Mouse (Mus musculus) MN1 (cell line): Measurements from ENCODE around the gene Xpo6.

Experiments used
- DNase-seq: peaks from one replicate; pipeline ENCODE4 v3.0.0-alpha.2; 2016; ENCODE audit warnings: low spot score

Xpo6 gene

DNA sequence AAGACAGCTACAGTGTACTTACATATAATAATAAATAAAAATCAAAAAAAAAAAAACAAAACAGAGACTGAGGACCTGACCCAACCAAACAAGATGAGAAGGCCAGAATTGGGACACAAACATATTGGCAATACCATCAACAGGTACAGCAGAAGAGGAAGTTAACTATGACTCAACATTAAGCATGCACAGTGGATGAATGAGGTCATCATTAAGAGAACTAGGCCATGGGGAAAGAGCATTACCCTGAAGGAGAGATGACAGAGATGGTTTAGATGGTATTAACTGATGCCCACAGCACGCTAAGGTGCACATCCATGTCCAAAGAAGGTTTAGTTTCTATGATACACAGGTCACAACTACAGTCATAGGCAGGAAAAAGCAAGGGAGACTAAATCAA, 6.1 kb downstream of the Xpo6 start:
- DNase-seq: no peak

- DNase-seq: no peak
These were observed 8.8 kb downstream of the Xpo6 start for GRCm38 (mm10) chr7:126191471-126191870.

DNA sequence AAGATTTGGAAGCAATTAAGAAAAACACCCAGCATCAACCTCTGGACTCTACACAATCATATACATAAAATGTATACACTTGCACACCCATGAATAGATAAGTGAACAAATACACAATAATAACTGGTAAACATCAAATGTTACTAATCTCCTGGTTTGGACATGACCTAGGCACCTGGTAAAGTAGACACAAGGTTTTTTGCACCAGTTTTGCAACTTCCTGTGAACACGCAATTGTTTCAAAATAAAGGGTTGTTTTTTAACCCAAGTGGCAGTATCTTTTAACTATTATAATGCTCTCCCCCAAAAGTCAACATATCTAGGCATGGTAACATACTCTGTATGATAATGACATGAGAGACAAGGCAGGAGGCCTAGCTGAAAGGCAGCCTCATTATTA, 10.8 kb downstream of the Xpo6 start:
- no peak for DNase-seq

DNA sequence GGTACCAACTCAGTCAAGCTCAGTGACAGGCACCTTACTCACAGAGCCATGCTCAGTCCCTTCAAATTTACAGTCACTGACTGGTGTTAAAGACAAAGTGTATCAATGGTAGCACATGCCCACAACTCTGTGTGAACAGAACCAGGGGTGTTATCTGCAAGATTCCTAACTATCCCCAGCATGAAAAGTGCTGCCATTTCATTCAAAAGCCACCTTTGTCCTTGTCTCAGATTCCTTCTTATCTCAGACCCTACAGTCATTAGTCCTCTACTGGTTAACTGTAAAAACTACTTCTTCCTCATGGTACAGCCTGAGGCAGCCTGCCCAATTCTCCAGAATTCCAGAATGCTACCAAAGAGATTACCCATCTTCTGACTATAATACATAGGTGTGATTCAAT, 14.3 kb downstream of the Xpo6 start:
- no peak for DNase-seq

DNA sequence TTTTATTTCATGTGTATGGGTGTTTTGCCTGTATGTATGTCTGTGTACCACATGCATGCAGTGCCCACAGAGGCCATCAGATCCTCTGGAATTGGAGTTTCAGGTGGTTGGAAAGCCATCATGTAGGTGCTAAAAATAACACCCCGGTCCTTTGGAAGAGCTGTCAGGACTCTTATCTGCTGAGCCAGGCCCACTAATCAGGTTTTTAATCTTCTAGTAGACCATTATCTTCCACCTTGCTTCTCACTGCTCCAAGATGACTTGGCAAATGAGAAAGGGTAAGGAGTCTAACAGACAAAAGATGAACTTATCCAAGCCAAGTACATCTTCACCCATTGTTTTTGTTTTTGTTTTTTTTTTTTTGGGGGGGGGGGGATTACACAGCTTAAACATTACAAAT, 16.7 kb downstream of the Xpo6 start:
- no peak for DNase-seq

DNA sequence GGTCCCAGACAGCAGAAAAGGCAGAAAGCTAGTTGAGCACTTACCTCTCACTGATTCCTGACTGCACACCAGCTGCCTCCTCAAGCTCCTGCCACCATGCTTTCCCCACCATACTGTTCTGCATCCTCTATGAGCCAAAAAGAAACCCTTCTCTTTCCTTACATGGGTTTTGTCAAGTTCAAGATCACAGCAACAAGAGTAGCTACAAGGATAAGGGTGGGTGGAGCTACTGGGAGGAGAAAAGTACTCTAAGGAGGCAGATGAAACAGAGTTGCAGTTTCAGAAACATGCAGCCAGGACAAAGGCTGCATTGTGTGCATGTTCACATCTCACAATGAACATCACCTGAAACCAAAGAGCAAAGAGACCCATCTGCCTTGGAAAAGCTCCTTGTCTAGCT, 18.8 kb downstream of the Xpo6 start:
- DNase-seq: no peak

- DNase-seq: no peak
These were observed 19.3 kb downstream of the Xpo6 start for GRCm38 (mm10) chr7:126180956-126181355.

DNA sequence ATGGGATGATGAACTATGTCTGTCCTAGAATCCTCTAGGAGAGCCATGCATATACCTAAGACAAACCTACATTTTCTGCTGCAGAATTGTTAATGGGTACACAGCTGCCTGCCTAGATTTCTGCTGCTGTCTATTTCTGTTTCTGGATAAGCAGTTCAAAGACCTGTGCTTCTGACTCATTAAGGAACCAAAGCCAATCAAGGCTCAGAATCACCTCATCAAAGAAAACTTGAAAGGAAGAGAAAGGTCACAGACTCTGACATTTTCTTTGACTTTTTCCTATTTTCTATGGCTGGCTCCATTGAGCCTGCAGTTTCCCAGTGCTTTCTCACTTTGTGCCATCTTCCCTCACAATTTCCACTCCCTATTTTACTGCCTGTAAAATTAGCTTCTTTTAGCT, 21.5 kb downstream of the Xpo6 start:
- no peak for DNase-seq

DNA sequence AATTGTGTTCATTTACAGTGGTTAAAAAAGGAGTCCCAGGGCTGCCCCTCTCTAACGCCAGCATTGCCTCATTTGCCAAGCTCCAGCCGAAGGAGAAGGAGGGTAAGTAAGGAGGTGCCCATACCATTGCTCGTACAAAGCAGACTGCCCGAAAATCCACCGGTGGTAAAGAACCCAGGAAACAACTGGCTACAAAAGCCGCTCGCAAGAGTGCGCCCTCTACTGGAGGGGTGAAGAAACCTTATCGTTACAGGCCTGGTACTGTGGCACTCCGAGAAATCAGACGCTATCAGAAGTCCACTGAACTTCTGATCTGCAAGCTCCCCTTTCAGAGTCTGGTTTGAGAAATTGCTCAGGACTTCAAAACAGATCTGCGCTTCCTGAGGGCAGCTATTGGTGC, 24.3 kb downstream of the Xpo6 start:
- DNase-seq: no peak

DNA sequence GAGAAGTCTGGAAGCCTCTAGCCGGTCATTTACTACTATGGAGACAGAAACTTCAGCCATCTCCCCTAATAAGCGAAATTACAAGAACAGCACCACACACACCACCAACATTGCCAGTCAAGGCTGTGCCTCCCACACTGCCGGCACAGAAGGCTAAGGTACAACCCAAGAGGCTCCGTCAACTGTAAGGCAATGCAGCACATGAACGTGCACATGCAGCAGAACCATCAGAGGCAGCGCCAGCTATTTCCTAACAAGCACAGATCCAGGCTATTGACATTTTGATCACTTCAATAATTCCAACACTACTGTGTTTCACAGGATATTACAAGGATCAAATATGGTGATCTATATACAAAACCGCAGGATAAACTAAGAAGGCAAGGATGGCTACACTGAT, 24.8 kb downstream of the Xpo6 start:
- DNase-seq: no peak

- no peak for DNase-seq
These were observed 25.4 kb downstream of the Xpo6 start for GRCm38 (mm10) chr7:126174863-126175262.

GRCm38 (mm10) chr7:126172001-126172400, 28.3 kb downstream of the Xpo6 start:
- DNase-seq: no peak

DNA sequence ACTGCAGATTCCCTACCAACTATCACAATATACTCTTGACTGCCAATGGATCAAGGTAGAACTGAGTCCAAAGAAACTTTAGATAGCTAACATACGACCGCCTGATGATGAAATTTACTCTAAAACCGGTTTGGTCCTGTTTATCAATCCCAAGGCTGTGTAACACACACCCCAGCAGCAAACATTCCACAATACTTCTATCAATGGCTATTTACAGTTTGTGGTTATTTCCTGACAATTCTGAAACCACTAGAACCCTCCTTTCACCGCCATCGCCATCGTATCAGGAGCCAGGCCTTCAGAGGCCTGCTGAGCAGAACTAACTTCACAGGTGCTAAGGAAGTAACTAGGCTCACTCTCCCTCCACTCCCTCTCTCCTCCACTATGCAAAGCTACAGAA, 31.7 kb downstream of the Xpo6 start:
- no peak for DNase-seq

DNA sequence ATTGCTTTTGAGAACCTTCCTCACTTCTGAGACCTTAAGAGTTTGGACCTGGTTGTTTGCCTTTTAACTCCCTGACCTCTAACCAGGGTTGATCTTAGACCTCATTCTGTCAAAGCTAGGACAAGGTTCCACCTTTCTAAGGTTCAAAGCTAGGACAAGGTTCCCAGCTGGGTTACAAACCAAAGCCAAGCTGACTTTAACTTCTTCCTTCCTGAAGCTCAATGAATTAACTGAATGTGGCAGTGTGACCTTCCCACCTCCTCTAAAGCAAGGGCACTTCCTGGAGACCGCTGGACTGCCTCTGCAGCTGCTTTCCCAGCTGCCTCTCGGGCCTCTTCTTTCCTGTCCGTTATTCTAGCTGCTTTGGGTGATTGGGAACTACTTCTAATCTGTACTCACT, 32.9 kb downstream of the Xpo6 start:
- DNase-seq: no peak

GRCm38 (mm10) chr7:126166571-126166970, 33.7 kb downstream of the Xpo6 start:
- no peak for DNase-seq

- DNase-seq: no peak
These were observed 42.1 kb downstream of the Xpo6 start for GRCm38 (mm10) chr7:126158238-126158637.

- no peak for DNase-seq
These were observed 44.6 kb downstream of the Xpo6 start for GRCm38 (mm10) chr7:126155746-126156145.

DNA sequence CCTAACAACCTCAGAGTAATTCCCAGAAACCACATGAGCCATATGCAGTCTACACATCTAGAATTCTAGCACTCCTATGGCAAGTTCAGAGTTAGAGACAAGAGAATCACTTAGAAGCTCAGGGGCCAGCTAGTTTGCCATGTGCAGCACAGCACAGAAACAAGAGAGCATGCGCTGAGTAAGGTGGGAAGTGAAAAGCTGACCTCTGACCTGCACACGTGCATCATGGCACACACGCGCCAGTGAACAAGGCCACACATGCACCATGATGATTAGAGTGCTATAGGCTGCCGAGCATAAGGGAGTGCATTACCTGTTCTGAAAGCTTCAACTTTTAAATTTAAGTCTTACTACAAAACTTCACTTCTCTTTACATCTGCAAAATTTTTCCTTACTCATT, 45.6 kb downstream of the Xpo6 start:
- DNase-seq: no peak

DNA sequence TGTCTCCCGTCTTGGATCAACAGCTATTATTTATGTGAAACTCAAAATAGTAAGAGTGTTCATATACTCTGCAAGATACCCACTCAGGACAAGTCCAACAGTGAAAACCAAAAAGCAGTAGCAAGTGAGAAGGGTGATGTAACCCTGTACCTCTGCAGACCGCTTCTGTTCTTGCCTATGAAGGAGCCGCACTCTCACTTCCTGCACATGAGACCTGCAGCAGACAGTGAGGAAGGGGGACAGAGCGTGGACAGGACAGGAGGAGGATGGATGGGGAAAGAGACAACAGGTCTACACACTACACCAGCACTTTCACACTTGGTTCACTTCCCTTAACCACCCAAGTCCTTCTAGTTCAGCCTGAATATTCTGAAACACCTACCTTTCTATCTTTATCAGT, 48.0 kb downstream of the Xpo6 start:
- DNase-seq: no peak

DNA sequence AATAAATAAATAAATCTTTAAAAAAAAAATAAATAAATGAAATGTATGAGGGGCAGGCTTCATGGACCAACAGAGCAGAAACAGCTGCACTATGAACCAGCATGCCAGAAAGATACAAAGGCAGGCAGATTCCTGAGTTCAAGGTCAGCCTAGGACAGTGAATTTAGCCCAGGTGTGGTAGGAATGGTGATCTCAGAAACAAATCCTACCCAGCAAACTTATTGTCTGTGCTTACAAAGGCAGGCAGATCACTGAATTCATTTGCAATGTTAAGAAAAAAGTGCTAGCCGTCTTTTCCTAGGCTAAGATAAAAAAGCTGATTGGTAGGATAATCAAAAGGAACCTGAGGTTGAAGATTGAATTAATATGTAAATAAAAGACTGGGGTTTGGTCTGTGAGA, 54.1 kb downstream of the Xpo6 start:
- DNase-seq: no peak

DNA sequence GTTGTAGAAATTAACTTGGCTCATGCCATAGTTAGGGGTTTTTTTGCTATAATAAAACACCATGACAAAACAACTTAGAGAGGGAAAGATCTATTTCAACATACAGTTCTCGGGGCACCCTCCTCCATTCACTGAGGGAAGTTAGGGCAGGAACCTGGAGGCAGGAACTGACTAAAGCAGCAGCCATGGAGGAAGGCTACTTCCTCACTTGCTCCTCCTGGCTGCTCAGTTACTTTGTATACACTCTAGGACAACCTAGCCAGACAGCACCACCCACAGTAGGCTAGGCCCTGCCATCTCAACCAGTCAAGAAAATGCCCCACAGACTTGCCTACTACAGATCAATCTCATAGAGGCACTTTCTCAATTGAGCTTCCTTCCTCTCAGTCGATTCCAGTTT, 55.9 kb downstream of the Xpo6 start:
- no peak for DNase-seq

- no peak for DNase-seq
These were observed 62.5 kb downstream of the Xpo6 start for GRCm38 (mm10) chr7:126137850-126138249.

GRCm38 (mm10) chr7:126135391-126135790, 64.9 kb downstream of the Xpo6 start:
- DNase-seq: no peak

DNA sequence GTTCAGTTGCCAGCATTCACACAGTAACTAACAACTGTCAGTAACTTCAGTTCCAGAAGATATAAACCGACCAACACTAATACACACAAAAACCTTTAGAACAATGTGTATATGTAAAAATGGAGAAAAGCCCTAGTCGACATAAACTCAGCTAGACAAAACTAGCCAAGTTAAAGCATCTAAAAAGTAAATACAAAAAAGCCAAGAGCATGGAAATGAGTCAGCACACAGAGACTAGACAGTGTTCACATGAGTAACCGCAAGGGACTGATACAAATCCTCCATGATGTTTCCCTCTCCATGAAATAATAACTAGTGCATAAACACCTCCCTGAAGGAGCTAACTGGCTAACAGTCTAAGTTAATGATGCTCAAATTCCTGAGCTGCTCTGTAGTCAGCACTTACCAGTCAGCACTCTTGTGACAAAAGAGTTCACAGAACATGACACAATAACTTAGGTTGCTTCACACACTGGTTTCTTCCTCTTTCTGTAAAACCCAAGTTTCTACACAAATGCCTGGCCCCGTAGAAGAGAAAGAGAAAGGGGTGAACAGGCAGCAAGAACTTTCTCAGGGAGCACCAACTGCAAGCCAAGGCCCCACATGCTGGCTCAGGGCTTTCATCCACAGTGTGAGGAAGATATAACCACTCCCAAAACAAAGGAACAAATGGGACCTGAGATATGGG, 65.5 kb downstream of the Xpo6 start:
- no peak for DNase-seq

DNA sequence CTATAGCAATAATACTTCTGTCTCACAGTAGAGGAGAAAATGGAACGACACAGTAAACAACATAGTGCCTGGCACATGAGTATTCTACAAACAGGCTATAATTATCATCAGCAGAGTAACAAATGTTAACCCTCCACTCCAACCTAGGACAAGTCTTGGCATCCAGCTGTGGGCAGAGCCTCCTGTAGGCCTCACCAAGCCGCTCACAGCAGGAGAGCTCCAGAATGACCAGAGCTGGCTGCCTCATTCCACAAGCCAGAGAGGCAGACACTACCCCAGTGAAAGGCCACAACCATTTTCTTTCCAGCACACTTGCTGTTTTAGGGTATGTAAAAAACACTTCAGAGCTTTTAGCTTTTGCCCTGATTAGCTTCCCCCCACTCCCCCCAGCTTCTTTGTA, 72.6 kb downstream of the Xpo6 start:
- no peak for DNase-seq
